Mouse (Mus musculus) heart, adult 11 months (tissue): Measurements from ENCODE around the gene Gm5751.
"Not testable (repeated sequence)": the region's sequence is repeated elsewhere in the genome, so short reads cannot be mapped to it uniquely, and the experiment has no call there.

ENCODE experiments used
- DNase-seq: peaks from one replicate; pipeline ENCODE4 v3.0.0; 2022

Gene Gm5751

GRCm38 (mm10) chrX:8873953-8874352 is at the start of gene Gm5751:
TSS of gene Gm5751 (plus strand) at chrX:8874253.
- not testable (repeated sequence) for DNase-seq

GRCm38 (mm10) chrX:8832043-8832442 is 42.0 kb upstream of the Gm5751 start:
- DNase-seq, result no peak

- DNase-seq, result no peak
Observed at GRCm38 (mm10) chrX:8843694-8844093, 30.4 kb upstream of the Gm5751 start, which contains the start of gene Gm6592. TSS of gene Gm6592 (plus strand) at chrX:8843994.

- no peak for DNase-seq
Observed at GRCm38 (mm10) chrX:8852486-8852885, 21.6 kb upstream of the Gm5751 start.

- peak; percentile 90 for DNase-seq
Observed at GRCm38 (mm10) chrX:8864331-8864730, 9.7 kb upstream of the Gm5751 start.

- DNase-seq, result no peak
Observed at GRCm38 (mm10) chrX:8884336-8884735, 10.3 kb downstream of the Gm5751 start.

GRCm38 (mm10) chrX:8891975-8892342 is 17.9 kb downstream of the Gm5751 start:
- DNase-seq, result no peak

GRCm38 (mm10) chrX:8892343-8893155 is 18.5 kb downstream of the Gm5751 start, which contains the start of gene B630019K06Rik:
TSS of gene B630019K06Rik (plus strand) at chrX:8892382.
- DNase-seq, result peak; percentile 97

- DNase-seq, result no peak
Observed at GRCm38 (mm10) chrX:8893182-8893651, 19.2 kb downstream of the Gm5751 start.

- DNase-seq, result no peak
Observed at GRCm38 (mm10) chrX:8900823-8901222, 26.8 kb downstream of the Gm5751 start.

GRCm38 (mm10) chrX:8901906-8902472 is 27.9 kb downstream of the Gm5751 start:
- no peak for DNase-seq

GRCm38 (mm10) chrX:8921080-8921479 is 47.0 kb downstream of the Gm5751 start:
- no peak for DNase-seq

GRCm38 (mm10) chrX:8921813-8922607 is 48.0 kb downstream of the Gm5751 start:
- DNase-seq, result no peak

- no peak for DNase-seq
Observed at GRCm38 (mm10) chrX:8927308-8927707, 53.3 kb downstream of the Gm5751 start.
